Mouse (Mus musculus): Measurements from ENCODE around the gene Cyp11a1.

- TF ChIP-seq CTCF (IDR thresholded peaks at IDR 0.05) = no peak
- no peak for TF ChIP-seq POLR2A (IDR thresholded peaks at IDR 0.05; ENCODE audit: insufficient read depth, low read depth, low read length)
Observed at GRCm38 (mm10) chr9:57963998-57964395, 42.2 kb upstream of the Cyp11a1 start.
